Mouse (Mus musculus) natural killer cell, adult 2 months (primary cell): ENCODE results near the gene Mamdc2.
A peak's percentile ranks its signal among the peaks of the same experiment; 100 is the strongest.
"Not testable (repeated sequence)": the region's sequence is repeated elsewhere in the genome, so short reads cannot be mapped to it uniquely, and the experiment has no call there.

ENCODE experiments used
- DNase-seq, 2 experiments: peaks; one replicate each; pipeline ENCODE4 v3.0.0; 2022; ENCODE audit warnings: low spot score in 2 of 2

Gene Mamdc2

GRCm38 (mm10) chr19:23447988-23448497 lies at the start of gene Mamdc2:
Gene Mamdc2 (minus strand): TSS chr19:23448442.
- no peak for DNase-seq

- no peak for DNase-seq
Observed at GRCm38 (mm10) chr19:23498011-23498410, 49.8 kb upstream of the Mamdc2 start.

DNA sequence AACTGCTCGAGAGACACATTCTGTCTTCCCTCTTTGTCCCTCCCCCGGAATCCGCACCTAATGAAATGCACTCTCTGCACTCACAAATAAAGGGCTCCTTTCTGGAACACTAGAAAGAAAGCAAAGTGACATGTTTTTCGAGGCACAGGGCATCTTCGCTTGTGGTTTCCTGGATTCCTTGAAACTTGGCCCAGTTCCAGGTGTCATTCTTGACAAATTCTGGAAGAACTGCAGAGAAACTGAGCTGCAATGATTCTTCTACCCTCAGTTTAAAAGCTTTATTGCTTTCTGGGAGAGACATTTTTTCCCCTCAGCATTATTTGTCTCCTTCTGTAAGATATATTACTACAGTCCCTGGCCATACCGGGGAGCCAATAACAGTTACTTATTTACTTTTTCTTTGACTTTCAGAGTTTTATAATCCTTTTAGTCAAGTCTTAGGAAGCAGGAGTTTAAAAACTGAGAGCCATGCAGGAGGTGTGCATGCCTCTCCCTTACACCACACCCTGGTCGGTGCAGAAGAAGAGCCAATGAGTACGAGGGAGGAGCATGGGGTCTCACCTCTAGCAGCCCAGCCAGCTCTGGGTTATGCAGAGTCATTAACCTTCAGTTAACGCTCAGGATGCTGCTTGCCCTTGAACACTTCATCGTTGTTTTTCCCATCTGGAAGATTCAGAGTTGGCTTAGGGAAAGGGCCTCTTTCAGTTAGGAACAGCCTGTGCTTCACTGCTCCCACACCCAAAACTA lies 49.1 kb upstream of the Mamdc2 start:
- no peak for DNase-seq

DNA sequence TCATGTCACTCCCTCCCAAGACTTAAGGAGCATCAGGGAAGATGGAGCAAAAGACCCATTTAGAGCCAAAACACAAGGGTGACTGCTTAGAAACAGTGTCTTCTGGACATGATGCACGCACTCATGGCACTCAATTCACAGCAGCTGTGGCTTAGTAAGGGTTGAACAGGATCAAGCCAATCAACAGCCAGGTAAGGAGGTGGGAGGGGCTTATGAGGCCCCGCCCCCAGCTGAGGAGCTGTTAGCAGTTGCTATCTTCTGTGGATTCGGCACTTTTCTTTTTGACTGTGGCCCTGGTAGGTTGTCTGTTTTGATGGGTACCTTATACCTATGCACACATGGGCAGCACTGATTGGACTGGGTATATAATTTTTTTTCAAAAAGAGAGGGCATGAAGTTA lies 48.3 kb upstream of the Mamdc2 start:
- no peak for DNase-seq

DNA sequence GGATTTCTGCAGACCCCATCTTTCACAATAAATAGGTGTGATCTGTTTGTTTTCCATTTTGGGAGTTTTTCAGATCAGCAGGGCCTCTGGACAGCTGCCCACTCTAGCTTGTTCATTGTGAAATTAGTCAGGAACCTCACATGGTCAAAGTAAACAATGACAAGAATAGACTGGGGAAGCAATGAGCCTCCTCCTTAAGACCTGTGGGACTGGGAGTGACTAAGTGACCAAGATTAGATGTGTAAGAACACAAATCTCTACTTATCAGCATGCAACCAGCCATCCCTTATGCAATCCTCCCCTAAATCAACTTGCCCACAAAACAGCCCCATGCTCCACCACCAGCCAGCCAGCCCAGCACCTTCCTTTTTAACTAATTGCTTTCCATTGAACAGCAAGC lies 44.4 kb upstream of the Mamdc2 start:
- DNase-seq = no peak

DNA sequence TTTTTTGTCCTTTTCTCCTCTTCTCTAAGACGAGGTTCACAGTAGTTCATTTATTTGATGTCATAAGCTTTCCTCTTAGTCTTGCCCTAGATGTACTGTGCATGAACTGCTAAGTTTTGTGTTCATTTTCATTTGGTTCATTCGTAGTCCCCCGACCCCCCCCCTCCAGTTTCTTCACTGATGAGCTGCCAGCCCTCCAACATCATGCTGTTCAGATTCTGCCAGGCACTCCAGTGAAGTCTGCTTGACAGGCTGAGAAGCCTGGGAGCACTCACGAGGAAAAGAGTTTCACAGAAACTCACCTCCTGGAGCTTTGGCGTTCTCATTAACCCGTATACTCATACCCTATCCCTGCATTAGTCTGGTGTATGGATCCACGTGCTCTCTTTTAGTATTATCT lies 42.5 kb upstream of the Mamdc2 start:
- not testable (repeated sequence) for DNase-seq

DNA sequence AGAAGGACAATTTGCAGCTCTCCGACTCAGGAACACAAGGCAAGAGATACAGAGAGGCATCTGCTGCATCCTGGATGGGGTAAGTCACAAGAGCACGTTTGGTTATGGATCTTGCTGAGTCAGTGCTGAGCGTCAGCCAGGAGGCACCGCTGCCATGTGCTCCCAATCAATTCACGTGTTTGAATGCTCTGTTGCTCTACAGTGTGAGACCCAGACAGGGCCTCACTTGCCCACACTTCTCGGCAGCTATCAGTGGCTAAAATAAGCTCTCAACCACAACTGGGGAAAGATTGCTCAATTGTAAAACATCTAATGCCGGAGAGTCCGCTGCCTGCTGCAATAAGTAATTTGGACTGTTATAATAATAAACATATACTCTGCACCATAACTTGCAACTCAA lies 41.5 kb upstream of the Mamdc2 start:
- no peak for DNase-seq

DNA sequence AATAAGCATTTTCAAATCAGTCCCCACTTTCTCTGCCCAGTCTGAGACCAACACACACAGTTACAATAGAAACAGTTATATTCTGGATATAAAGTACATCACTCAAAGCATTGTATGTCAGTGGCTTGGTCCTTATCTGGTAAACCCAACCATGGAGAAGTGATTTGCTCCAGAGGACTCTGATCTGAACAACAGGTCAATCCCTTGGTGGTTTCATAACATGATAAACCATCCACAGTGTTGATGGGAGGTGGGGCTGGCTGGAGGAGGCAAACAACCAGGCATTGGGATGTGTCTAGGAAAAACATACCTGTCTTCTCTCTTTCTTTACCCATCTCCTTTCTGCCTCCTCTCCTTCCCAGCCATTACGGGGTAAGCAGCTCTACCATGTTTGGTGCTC lies 39.2 kb upstream of the Mamdc2 start:
- DNase-seq = no peak

DNA sequence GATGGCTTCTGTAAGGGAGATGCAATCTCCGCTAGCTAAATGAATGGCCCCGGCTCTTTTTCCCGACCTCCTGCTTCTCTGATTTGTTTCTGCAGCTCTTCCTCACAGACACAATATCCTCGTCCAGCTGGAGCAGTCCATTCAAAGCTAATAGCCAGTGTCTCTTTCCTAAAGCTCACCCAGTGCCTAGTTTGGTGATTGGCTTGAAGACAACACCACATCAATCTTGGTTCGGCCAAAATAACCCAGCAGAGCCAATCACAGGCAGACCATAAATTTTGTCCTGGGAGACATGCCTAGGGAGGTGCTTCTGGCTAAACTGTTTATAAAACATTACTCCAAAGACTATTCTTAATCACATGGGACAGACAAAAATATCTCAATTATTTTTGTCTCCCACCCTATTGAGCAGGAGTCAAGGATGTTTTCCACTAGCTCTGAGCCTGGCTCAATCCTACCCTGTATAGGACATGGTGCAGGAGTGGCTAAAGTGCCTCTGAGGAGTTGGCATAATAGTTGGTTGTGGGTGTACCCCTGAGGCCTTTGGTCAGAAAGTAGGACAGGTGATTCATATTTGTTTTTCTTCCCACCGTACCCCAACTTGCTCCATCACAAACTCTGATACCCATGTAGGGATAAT lies 38.5 kb upstream of the Mamdc2 start:
- no peak for DNase-seq

DNA sequence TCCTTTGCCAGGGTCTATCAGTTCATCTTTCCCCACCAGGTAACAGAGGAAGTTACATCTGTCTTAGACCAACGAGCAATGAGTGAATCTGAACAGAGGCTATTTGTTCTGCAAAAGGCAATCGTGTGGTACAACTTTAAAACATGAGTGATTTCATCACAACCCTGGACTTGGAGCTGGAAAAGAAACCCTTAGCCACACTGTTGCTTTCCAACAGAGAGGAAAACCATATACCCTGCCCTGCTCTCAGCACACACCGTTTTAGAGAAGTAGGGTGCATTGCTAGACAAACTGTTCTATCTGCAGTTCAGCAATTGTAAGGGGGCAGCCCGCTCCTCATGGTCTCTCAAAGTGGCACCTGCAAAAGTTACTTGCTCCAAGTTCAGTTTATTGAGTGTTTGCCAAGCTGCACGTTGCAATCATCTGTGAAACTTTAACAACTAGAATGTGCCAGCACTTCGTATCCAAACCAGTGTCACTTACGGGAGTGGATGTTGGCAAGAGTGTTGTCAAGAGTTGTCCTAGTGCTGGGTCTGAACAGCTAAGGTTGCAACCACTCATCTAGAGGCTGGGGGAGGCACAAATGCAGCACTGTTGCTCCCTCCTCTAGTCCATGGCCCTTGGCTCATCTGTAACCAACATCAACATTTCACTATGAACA lies 37.8 kb upstream of the Mamdc2 start:
- DNase-seq = no peak

DNA sequence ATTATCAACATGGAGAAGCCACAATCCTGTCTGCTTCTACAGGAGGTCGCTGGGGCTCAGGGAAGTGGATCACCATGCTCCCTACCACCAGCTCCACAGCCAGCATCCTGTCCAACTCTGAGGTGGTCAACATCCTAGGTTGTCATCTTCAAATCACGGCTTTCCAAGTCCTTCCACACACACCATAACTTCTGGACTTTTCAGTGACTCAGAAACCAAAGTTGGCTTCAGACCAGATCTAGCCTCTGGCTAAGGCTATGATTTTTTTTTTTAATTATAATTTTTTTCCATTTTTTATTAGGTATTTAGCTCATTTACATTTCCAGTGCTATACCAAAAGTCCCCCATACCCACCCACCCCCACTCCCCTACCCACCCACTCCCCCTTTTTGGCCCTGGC lies 34.3 kb upstream of the Mamdc2 start:
- DNase-seq = not testable (repeated sequence)

- DNase-seq = no peak
Observed at GRCm38 (mm10) chr19:23479597-23479967, 31.3 kb upstream of the Mamdc2 start.

DNA sequence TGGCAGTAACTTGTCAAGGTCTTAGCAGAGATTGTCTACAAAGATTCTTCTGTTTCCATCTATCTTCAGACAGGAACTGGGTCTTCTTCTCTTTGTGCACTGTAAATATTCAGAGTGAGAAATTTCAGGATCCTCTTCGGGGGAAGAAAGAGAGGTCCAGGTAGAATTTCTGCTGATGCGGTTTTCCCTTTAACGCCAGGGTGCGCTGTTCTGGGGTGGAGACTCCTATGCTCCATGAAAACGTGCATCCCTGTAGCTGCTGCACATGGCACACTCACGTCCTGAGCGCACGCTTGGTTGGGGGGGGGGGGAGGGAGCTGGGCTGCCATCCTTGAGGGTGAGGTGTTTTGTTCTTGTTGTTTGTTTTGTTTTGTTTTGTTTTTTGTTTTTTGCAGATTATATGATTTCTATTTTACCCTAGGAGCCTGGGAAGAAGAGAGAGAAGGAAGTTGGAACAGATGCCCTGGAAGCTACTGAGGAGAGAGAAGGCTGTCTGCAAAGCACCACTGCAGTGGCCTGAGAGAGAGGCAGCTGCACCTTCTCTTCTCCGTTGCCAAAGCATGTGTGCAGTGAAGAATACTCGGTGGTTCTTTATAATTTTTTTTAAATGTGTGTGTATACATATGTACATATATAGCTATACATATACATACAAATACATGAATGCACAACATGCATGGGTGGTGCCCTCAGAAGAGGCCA lies 30.8 kb upstream of the Mamdc2 start:
- DNase-seq = no peak

DNA sequence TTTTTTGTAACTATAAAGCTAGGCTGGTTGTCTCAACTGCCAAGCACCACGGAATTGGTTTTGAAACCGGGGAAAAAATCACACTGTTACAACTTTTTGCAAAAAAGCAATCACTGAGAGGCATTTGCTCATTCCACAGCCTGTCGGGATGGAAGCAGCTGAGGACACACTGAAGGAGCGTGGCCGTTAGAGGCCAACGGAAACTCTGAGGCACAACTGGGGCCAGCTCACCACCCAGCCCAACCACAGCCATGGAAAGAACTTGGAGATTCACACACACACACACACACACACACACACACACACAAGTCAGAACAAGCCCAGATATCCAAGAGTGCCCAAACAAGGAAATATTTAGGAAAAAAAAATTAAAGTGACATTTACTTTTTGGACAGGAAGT lies 29.6 kb upstream of the Mamdc2 start:
- no peak for DNase-seq

GRCm38 (mm10) chr19:23467866-23468265 lies 19.6 kb upstream of the Mamdc2 start:
- no peak for DNase-seq

GRCm38 (mm10) chr19:23467011-23467410 lies 18.8 kb upstream of the Mamdc2 start:
- DNase-seq = no peak

- no peak for DNase-seq
Observed at GRCm38 (mm10) chr19:23457492-23457891, 9.2 kb upstream of the Mamdc2 start.

- DNase-seq = no peak
Observed at GRCm38 (mm10) chr19:23451361-23451760, 3.1 kb upstream of the Mamdc2 start.

DNA sequence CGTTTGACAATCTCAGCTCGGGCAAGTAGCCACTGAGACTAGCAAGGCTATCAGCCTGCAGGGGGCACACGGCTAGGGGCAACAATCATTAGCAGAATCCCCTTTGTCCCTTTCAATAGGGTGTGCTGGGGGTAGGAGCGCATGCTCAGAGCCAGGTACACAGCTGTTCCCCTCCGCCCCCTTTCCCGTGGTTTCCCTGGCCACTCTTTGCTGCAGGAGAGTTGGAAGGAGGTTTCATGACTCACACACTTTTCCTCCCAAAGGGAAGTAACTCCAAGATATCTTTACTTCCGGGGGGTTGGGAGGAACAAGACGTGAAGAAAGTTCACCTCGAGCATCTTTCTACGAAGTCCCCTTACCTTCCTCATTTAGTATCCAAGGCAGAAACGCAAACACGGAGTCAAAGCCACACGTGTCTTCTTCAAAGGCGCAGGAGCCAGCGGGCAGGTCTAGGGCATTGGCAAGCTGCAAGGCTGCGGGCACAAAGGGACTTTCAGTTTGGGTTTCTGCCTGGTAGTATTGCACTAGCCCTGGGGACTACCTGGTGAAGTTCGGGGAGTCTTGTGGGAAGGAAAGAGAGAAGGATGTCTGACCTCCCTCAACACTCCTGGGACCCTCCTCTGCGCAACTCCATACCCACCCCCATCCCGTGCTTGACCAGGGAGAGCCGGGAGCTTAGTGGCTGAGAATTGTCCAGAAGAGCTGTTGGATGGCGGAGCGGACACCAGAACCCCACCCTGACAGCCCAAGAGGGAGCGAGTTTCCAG lies 838 bp downstream of the Mamdc2 start:
- DNase-seq = peak; percentile 12 to 29

- DNase-seq = no peak
Observed at GRCm38 (mm10) chr19:23444910-23445845, 3.1 kb downstream of the Mamdc2 start.
